ENCODE assay signal across 11 mouse cellular contexts in genomic region chr2:165033306-165033705, GRCm38 (mm10). TPM values are rescaled to one million over a fixed set of nuclear protein-coding genes. Genes with fewer than 3 reads are reported as not detected.
DNase-seq lines count a peak whose midpoint lies in the region; ATAC-seq and TF ChIP-seq lines count a peak whose summit lies in the region.
"Had no signal": no experiment of that assay in that cellular context is flagged by ENCODE, and none has a peak within 500 bp of the region (broad histone marks: within the 10 kb centered on the region; RNA-seq: fewer than 3 reads in every experiment).

No protein-coding gene starts in this region.

- peaks cover 4 to 22% of the 10 kb centered on the region in 2 experiments; a peak in 3 of 4 replicates for H3K4me1 ChIP-seq in heart, embryonic 14.5 days (ENCODE audit: control insufficient read depth in 2 of 2, insufficient read depth in 2 of 2, low read length in 2 of 2)
- peaks cover 1 to 12% of the 10 kb centered on the region in 2 experiments; a peak in 3 of 4 replicates for H3K4me1 ChIP-seq in ES-E14 (ENCODE audit: control insufficient read depth in 2 of 2, insufficient read depth in 2 of 2, low read length in 2 of 2, poor library complexity in 1 of 2)
- H3K4me1 ChIP-seq in hindbrain, embryonic 11.5 days (replicated peaks; ENCODE audit: control insufficient read depth, insufficient read depth, low read length): peaks cover 12% of the 10 kb centered on the region; the same call in 1 of the 2 replicates
- H3K4me1 ChIP-seq in midbrain, embryonic 13.5 days (replicated peaks): peaks cover 51% of the 10 kb centered on the region

- H3K9me3 ChIP-seq in heart, embryonic 14.5 days (ENCODE audit: control insufficient read depth, low read length): no peaks in the 10 kb centered on the region
- H3K9me3 ChIP-seq in ES-E14 (ENCODE audit: control insufficient read depth, insufficient read depth, low read depth, low read length): no peaks in the 10 kb centered on the region
- H3K9me3 ChIP-seq in hindbrain, embryonic 11.5 days (ENCODE audit: control insufficient read depth, low read length): no peaks in the 10 kb centered on the region
- H3K9me3 ChIP-seq in midbrain, embryonic 13.5 days: no peaks in the 10 kb centered on the region

- H3K4me2 ChIP-seq in heart, embryonic 14.5 days (ENCODE audit: low read length): peak overlapping the region; percentile 89
- H3K4me2 ChIP-seq in hindbrain, embryonic 11.5 days (replicated peaks; ENCODE audit: low read depth, low read length): peak overlapping the region; percentile 80
- peak overlapping the region; percentile 76 for H3K4me2 ChIP-seq in midbrain, embryonic 13.5 days (replicated peaks)

- peak overlapping the region; percentile 84 to 90 for H3K4me3 ChIP-seq in heart, embryonic 14.5 days (ENCODE audit: control insufficient read depth in 1 of 2, insufficient read depth in 1 of 2, low read depth in 1 of 2, low read length in 2 of 2)
- peak overlapping the region; percentile 87 to 96; a peak in 2 of 4 replicates for H3K4me3 ChIP-seq in ES-E14 (ENCODE audit: insufficient read depth in 1 of 2, low read depth in 1 of 2, low read length in 2 of 2, poor library complexity in 1 of 2, severe bottlenecking in 1 of 2)
- H3K4me3 ChIP-seq in hindbrain, embryonic 11.5 days (ENCODE audit: low read depth, low read length): peak overlapping the region; percentile 98
- peak overlapping the region; percentile 96 for H3K4me3 ChIP-seq in midbrain, embryonic 13.5 days (replicated peaks)

- peak overlapping the region; percentile 93 for H3K9ac ChIP-seq in heart, embryonic 14.5 days (ENCODE audit: low read length)
- no peak overlapping the region; the same call in 1 of the 2 replicates for H3K9ac ChIP-seq in ES-E14 (ENCODE audit: insufficient read depth, low read depth, low read length, poor library complexity, severe bottlenecking)
- peak overlapping the region; percentile 99 for H3K9ac ChIP-seq in hindbrain, embryonic 11.5 days (ENCODE audit: low read depth, low read length)
- H3K9ac ChIP-seq in midbrain, embryonic 13.5 days (replicated peaks): peak overlapping the region; percentile 99

- no peak for ATAC-seq in heart, embryonic 14.5 days (ENCODE audit: insufficient number of reproducible peaks, insufficient read depth, low FRiP score, low read depth)
- no peak for ATAC-seq in hindbrain, embryonic 11.5 days (ENCODE audit: low FRiP score)
- ATAC-seq in midbrain, embryonic 13.5 days: no peak

- H3K27me3 ChIP-seq in heart, embryonic 14.5 days (ENCODE audit: control insufficient read depth, insufficient read depth, low read length): no peaks in the 10 kb centered on the region
- H3K27me3 ChIP-seq in hindbrain, embryonic 11.5 days (ENCODE audit: control insufficient read depth, insufficient read depth, low read length): no peaks in the 10 kb centered on the region
- no peaks in the 10 kb centered on the region for H3K27me3 ChIP-seq in midbrain, embryonic 13.5 days
- H3K27me3 ChIP-seq: Patski had no signal

- intact Hi-C loops in left cerebral cortex, postnatal 36 days (cut with DNase I): no loop called here

- H3K27ac ChIP-seq in heart, embryonic 14.5 days (replicated peaks in 1 of 2; ENCODE audit: control insufficient read depth in 1 of 2, insufficient read depth in 1 of 2, low read depth in 2 of 2, low read length in 2 of 2): no peak overlapping the region
- no peak overlapping the region for H3K27ac ChIP-seq in ES-E14 (ENCODE audit: insufficient read depth, low read depth, low read length, poor library complexity, severe bottlenecking)
- no peak overlapping the region for H3K27ac ChIP-seq in hindbrain, embryonic 11.5 days (ENCODE audit: low read depth, low read length)
- H3K27ac ChIP-seq in midbrain, embryonic 13.5 days: no peak overlapping the region

- H3K36me3 ChIP-seq in heart, embryonic 14.5 days (ENCODE audit: control insufficient read depth, insufficient read depth, low read length): no peaks in the 10 kb centered on the region
- H3K36me3 ChIP-seq in ES-E14 (ENCODE audit: control insufficient read depth, insufficient read depth, low read length, poor library complexity, severe bottlenecking): no peaks in the 10 kb centered on the region
- H3K36me3 ChIP-seq in hindbrain, embryonic 11.5 days (ENCODE audit: control insufficient read depth, insufficient read depth, low read length): no peaks in the 10 kb centered on the region
- H3K36me3 ChIP-seq in midbrain, embryonic 13.5 days: no peaks in the 10 kb centered on the region

- DNase-seq in heart, adult 8-10 months (ENCODE audit: low spot score): no peak
- no peak for DNase-seq in ES-E14 (ENCODE audit: low read depth, low spot score)
- no peak for DNase-seq in hindbrain, embryonic 11.5 days (ENCODE audit: low spot score)
- no peak for DNase-seq in left cerebral cortex, postnatal 36 days (ENCODE audit: low spot score in 2 of 2)
- no peak for DNase-seq in gastrocnemius, postnatal 10 days
- no peak for DNase-seq in kidney, adult 8-10 months

- in situ Hi-C loops in ES-E14 (cut with MboI; ENCODE audit: low sequenced_read_pairs in 2 of 2, unreplicated experiment in 2 of 2): no loop called here

- 37% methylated on average over 6 of the region's 6 CpGs for WGBS in heart, embryonic 14.5 days
- 50% methylated on average over 6 of the region's 6 CpGs for WGBS in hindbrain, embryonic 11.5 days
- WGBS in midbrain, embryonic 13.5 days: 46% methylated on average over 6 of the region's 6 CpGs

TF ChIP-seq in ES-E14, 5 proteins besides CTCF, POLR2A, EP300 and RAD21:
- no peak for TF ChIP-seq ZNF384 (IDR thresholded peaks at IDR 0.05; ENCODE audit: low read depth, low read length)
- no peak for TF ChIP-seq MAFK (IDR thresholded peaks at IDR 0.05; ENCODE audit: insufficient read depth, low read depth, low read length)
- no peak for TF ChIP-seq ZC3H11A (IDR thresholded peaks at IDR 0.05; ENCODE audit: borderline replicate concordance, low read depth, low read length)
- no peak for TF ChIP-seq HCFC1 (IDR thresholded peaks at IDR 0.05; ENCODE audit: borderline replicate concordance, insufficient read depth, low read length)
- no peak for TF ChIP-seq CHD2 (IDR thresholded peaks at IDR 0.05; ENCODE audit: low read depth, low read length)
TF ChIP-seq in ES-E14: peak in this region for 0.

RNA-seq across cellular contexts. Expression of gene Ncoa5, which starts 1.4 kb away (rescaled TPM):
- polyA plus RNA-seq in heart, embryonic 14.5 days (2014; fragmentation: Nextera tagmentation; extraction: Ambion mirVana): 34.1 and 35.7 TPM in 2 replicates
- 10 to 100 TPM; 15.2 to 18.9 (median 18.6) TPM for total RNA-seq in heart, adult 8-10 months (2022)
- total RNA-seq in ES-E14 (2012; rRNA removed): 26.0 and 31.5 TPM in 2 replicates
- 79.0 and 79.5 TPM in 2 replicates for polyA plus RNA-seq in hindbrain, embryonic 11.5 days (2014; fragmentation: Nextera tagmentation; extraction: Ambion mirVana)
- 132 and 137 TPM in 2 replicates for polyA plus RNA-seq in midbrain, embryonic 13.5 days (2015; fragmentation: Nextera tagmentation; extraction: Ambion mirVana)
- total RNA-seq in left cerebral cortex, postnatal 36 days (2021): 10 to 100 TPM; 41.4 to 66.1 TPM
- 10 to 100 TPM; 13.4 to 20.4 TPM for total RNA-seq in gastrocnemius, postnatal 10 days (2021)

RNA-seq across cellular contexts. Expression of gene Cd40, which starts 22.1 kb away (rescaled TPM):
- polyA plus RNA-seq in heart, embryonic 14.5 days (2014; fragmentation: Nextera tagmentation; extraction: Ambion mirVana): 5.8 and 8.6 TPM in 2 replicates
- total RNA-seq in heart, adult 8-10 months (2022): 1 to 10 TPM; 1.6 to 2.4 (median 1.9) TPM
- 5.7 and 8.8 TPM in 2 replicates for total RNA-seq in ES-E14 (2012; rRNA removed)
- 4.6 and 4.9 TPM in 2 replicates for polyA plus RNA-seq in hindbrain, embryonic 11.5 days (2014; fragmentation: Nextera tagmentation; extraction: Ambion mirVana)
- polyA plus RNA-seq in midbrain, embryonic 13.5 days (2015; fragmentation: Nextera tagmentation; extraction: Ambion mirVana): 7.6 and 8.6 TPM in 2 replicates
- 1 to 10 TPM; 1.0 to 1.6 TPM for total RNA-seq in left cerebral cortex, postnatal 36 days (2021)
- total RNA-seq in gastrocnemius, postnatal 10 days (2021): under 1 TPM; 0.95 to 0.96 TPM

RNA-seq across cellular contexts. Expression of gene 1700025C18Rik, which starts 57.2 kb away (rescaled TPM):
- polyA plus RNA-seq in heart, embryonic 14.5 days (2014; fragmentation: Nextera tagmentation; extraction: Ambion mirVana): not detected in 2 replicates
- total RNA-seq in heart, adult 8-10 months (2022): not detected
- total RNA-seq in ES-E14 (2012; rRNA removed): not detected in 2 replicates
- not detected in 2 replicates for polyA plus RNA-seq in hindbrain, embryonic 11.5 days (2014; fragmentation: Nextera tagmentation; extraction: Ambion mirVana)
- not detected in 2 replicates for polyA plus RNA-seq in midbrain, embryonic 13.5 days (2015; fragmentation: Nextera tagmentation; extraction: Ambion mirVana)
- total RNA-seq in left cerebral cortex, postnatal 36 days (2021): not detected
- total RNA-seq in gastrocnemius, postnatal 10 days (2021): not detected
- total RNA-seq: hematopoietic stem cell, adult 5-6 weeks had no signal
- polyA plus RNA-seq: Patski; thymus, adult 2 months had no signal
